Mouse (Mus musculus) MEL (cell line): ENCODE data around the gene Cep162. TPM values are rescaled to one million over a fixed set of nuclear protein-coding genes. Genes with fewer than 3 reads are reported as not detected.

Experiments used
- DNase-seq: peaks from one replicate; pipeline ENCODE4 v3.0.0; 2011; ENCODE audit warnings: low read depth, low spot score
- H3K27ac ChIP-seq: 2 replicates; pipeline ENCODE4 v1.5.1; 2012; ENCODE audit warnings: low read depth, mild to moderate bottlenecking, control low read depth, low read length, moderate library complexity; ENCODE audit not compliant: control insufficient read depth
- H3K27me3 ChIP-seq, 2 experiments: fragments of 150-350 bp in 1 of 2; sonication (generic) in 1 of 2; 2 replicates each; pipeline ENCODE4 v1.6.1; 2012; ENCODE audit warnings: low read length in 2 of 2, mild to moderate bottlenecking in 2 of 2, improper control_type of control experiment in 1 of 2, moderate library complexity in 1 of 2; ENCODE audit not compliant: insufficient read depth in 2 of 2, control insufficient read depth in 1 of 2
- H3K36me3 ChIP-seq, 2 experiments: 2 replicates each; pipeline ENCODE4 v1.6.1; 2012 to 2014; ENCODE audit warnings: low read length in 2 of 2, improper control_type of control experiment in 1 of 2, inconsistent platforms in 1 of 2, mild to moderate bottlenecking in 1 of 2; ENCODE audit not compliant: insufficient read depth in 2 of 2, control insufficient read depth in 1 of 2
- H3K4me1 ChIP-seq, 2 experiments: fragments of 150-350 bp in 1 of 2; sonication (generic) in 1 of 2; 2 replicates each; pipeline ENCODE4 v1.6.1; 2012; ENCODE audit warnings: low read length in 2 of 2, improper control_type of control experiment in 1 of 2, mild to moderate bottlenecking in 1 of 2; ENCODE audit not compliant: insufficient read depth in 2 of 2, control insufficient read depth in 1 of 2
- H3K4me3 ChIP-seq, 2 experiments: fragments of 150-350 bp in 1 of 2; sonication (generic) in 1 of 2; 2 replicates each; pipeline ENCODE4 v1.5.1; 2012; ENCODE audit warnings: low read depth in 2 of 2, low read length in 2 of 2, mild to moderate bottlenecking in 2 of 2, moderate library complexity in 2 of 2, control low read depth in 1 of 2, improper control_type of control experiment in 1 of 2; ENCODE audit not compliant: control insufficient read depth in 1 of 2, insufficient read depth in 1 of 2
- H3K79me2 ChIP-seq: 2 replicates; pipeline ENCODE4 v1.6.1; 2012; ENCODE audit warnings: mild to moderate bottlenecking, low read length, moderate library complexity; ENCODE audit not compliant: control insufficient read depth, poor library complexity, insufficient read depth
- H3K9ac ChIP-seq: 2 replicates; pipeline ENCODE4 v1.6.1; 2012; ENCODE audit warnings: low read depth, mild to moderate bottlenecking, control low read depth, low read length, moderate library complexity; ENCODE audit not compliant: control insufficient read depth, poor library complexity, severe bottlenecking
- H3K9me3 ChIP-seq: fragments of 150-350 bp; sonication (generic); replicated peaks from 2 replicates; pipeline ENCODE4 v1.6.1; 2012; ENCODE audit warnings: mild to moderate bottlenecking, low read length, improper control_type of control experiment, moderate library complexity; ENCODE audit not compliant: insufficient read depth
- BHLHE40 ChIP-seq: IDR thresholded peaks from 2 replicates; pipeline ENCODE4 v1.6.1; 2012; ENCODE audit warnings: low read depth, mild to moderate bottlenecking, inconsistent platforms, low read length, improper control_type of control experiment, borderline replicate concordance
- CHD1 ChIP-seq: IDR thresholded peaks from 2 replicates; pipeline ENCODE4 v1.6.1; 2012; ENCODE audit warnings: low read depth, mild to moderate bottlenecking, inconsistent platforms, low read length, improper control_type of control experiment
- CHD2 ChIP-seq: IDR thresholded peaks from 2 replicates; pipeline ENCODE4 v1.6.1; 2011; ENCODE audit warnings: low read length, improper control_type of control experiment
- E2F4 ChIP-seq: IDR thresholded peaks from 2 replicates; pipeline ENCODE4 v1.6.1; 2011; ENCODE audit warnings: low read depth, low read length, improper control_type of control experiment, borderline replicate concordance
- ELF1 ChIP-seq: IDR thresholded peaks from 2 replicates; pipeline ENCODE4 v1.6.1; 2014; ENCODE audit warnings: low read depth, mild to moderate bottlenecking, inconsistent platforms, low read length, improper control_type of control experiment, moderate library complexity
- ETS1 ChIP-seq: IDR thresholded peaks from 2 replicates; pipeline ENCODE4 v1.6.1; 2012; ENCODE audit warnings: low read depth, mild to moderate bottlenecking, inconsistent platforms, low read length, improper control_type of control experiment, moderate library complexity
- GATA1 ChIP-seq: IDR thresholded peaks from 2 replicates; pipeline ENCODE4 v1.6.1; 2011; ENCODE audit warnings: low read depth, low read length, improper control_type of control experiment
- JUND ChIP-seq: IDR thresholded peaks from 2 replicates; pipeline ENCODE4 v1.6.1; 2011; ENCODE audit warnings: low read depth, mild to moderate bottlenecking, improper control_type of control experiment, low read length
- MAX ChIP-seq: IDR thresholded peaks from 2 replicates; pipeline ENCODE4 v1.6.1; 2011; ENCODE audit warnings: low read length, improper control_type of control experiment
- MAZ ChIP-seq: IDR thresholded peaks from 2 replicates; pipeline ENCODE4 v1.6.1; 2012; ENCODE audit warnings: low read depth, mild to moderate bottlenecking, inconsistent platforms, low read length, improper control_type of control experiment
- MEF2A ChIP-seq: IDR thresholded peaks from 2 replicates; pipeline ENCODE4 v1.6.1; 2014; ENCODE audit warnings: low read depth, mild to moderate bottlenecking, inconsistent platforms, low read length, improper control_type of control experiment; ENCODE audit not compliant: poor library complexity, insufficient replicate concordance, severe bottlenecking; ENCODE audit errors: extremely low read depth
- MXI1 ChIP-seq: IDR thresholded peaks from 2 replicates; pipeline ENCODE4 v1.6.1; 2011; ENCODE audit warnings: mild to moderate bottlenecking, low read depth, low read length, improper control_type of control experiment
- MYB ChIP-seq: IDR thresholded peaks from 2 replicates; pipeline ENCODE4 v1.6.1; 2011; ENCODE audit warnings: mild to moderate bottlenecking, low read depth, low read length, improper control_type of control experiment
- MYC ChIP-seq: IDR thresholded peaks from 2 replicates; pipeline ENCODE4 v1.6.1; 2011; ENCODE audit warnings: low read depth, mild to moderate bottlenecking, low read length, improper control_type of control experiment, moderate library complexity
- POLR2A ChIP-seq, 2 experiments: IDR thresholded peaks; 2 replicates each; pipeline ENCODE4 v1.6.1; 2011 to 2012; ENCODE audit warnings: low read length in 2 of 2, mild to moderate bottlenecking in 2 of 2, control low read depth in 1 of 2, improper control_type of control experiment in 1 of 2, low read depth in 1 of 2, moderate library complexity in 1 of 2; ENCODE audit not compliant: control insufficient read depth in 1 of 2, insufficient read depth in 1 of 2, poor library complexity in 1 of 2
- POLR2AphosphoS5 ChIP-seq: IDR thresholded peaks from 2 replicates; pipeline ENCODE4 v1.6.1; 2012; ENCODE audit warnings: low read depth, borderline replicate concordance, mild to moderate bottlenecking, inconsistent platforms, low read length, moderate library complexity, mixed read lengths
- RAD21 ChIP-seq: IDR thresholded peaks from 2 replicates; pipeline ENCODE4 v1.6.1; 2011; ENCODE audit warnings: mild to moderate bottlenecking, low read depth, low read length, improper control_type of control experiment
- RCOR1 ChIP-seq: IDR thresholded peaks from 2 replicates; pipeline ENCODE4 v1.6.1; 2012; ENCODE audit warnings: low read depth, mild to moderate bottlenecking, inconsistent platforms, low read length, improper control_type of control experiment
- SIN3A ChIP-seq: IDR thresholded peaks from 2 replicates; pipeline ENCODE4 v1.6.1; 2012; ENCODE audit warnings: low read length, improper control_type of control experiment, inconsistent platforms
- TCF12 ChIP-seq: IDR thresholded peaks from 2 replicates; pipeline ENCODE4 v1.6.1; 2014; ENCODE audit warnings: low read depth, mild to moderate bottlenecking, inconsistent platforms, low read length, improper control_type of control experiment, moderate library complexity
- USF1 ChIP-seq: IDR thresholded peaks from 2 replicates; pipeline ENCODE4 v1.6.1; 2014; ENCODE audit warnings: low read depth, mild to moderate bottlenecking, inconsistent platforms, low read length, improper control_type of control experiment, moderate library complexity
- USF2 ChIP-seq, 2 experiments: IDR thresholded peaks; 2 replicates each; pipeline ENCODE4 v1.6.1; 2011 to 2012; ENCODE audit warnings: improper control_type of control experiment in 2 of 2, low read length in 2 of 2, borderline replicate concordance in 1 of 2, inconsistent platforms in 1 of 2, low read depth in 1 of 2, mild to moderate bottlenecking in 1 of 2; ENCODE audit not compliant: insufficient read depth in 1 of 2
- ZC3H11A ChIP-seq: IDR thresholded peaks from 2 replicates; pipeline ENCODE4 v1.6.1; 2012; ENCODE audit warnings: low read depth, mild to moderate bottlenecking, inconsistent platforms, low read length, improper control_type of control experiment
- ZKSCAN1 ChIP-seq: IDR thresholded peaks from 2 replicates; pipeline ENCODE4 v1.6.1; 2012; ENCODE audit warnings: low read depth, mild to moderate bottlenecking, inconsistent platforms, low read length, improper control_type of control experiment, moderate library complexity
- ZNF384 ChIP-seq: IDR thresholded peaks from 2 replicates; pipeline ENCODE4 v1.6.1; 2012; ENCODE audit warnings: low read depth, mild to moderate bottlenecking, inconsistent platforms, low read length, improper control_type of control experiment
- polyA plus RNA-seq, 2 experiments: library from polyadenylated mRNA; stranded (reverse) in 1 of 2; unstranded in 1 of 2; fragments of >175 nt in 1 of 2; fragments of >200 nt in 1 of 2; gene quantifications; 2 replicates each; pipeline versions ENCODE4 v1.2.1 to v1.2.4; 2012; ENCODE audit warnings: low replicate concordance in 2 of 2, low read depth in 1 of 2; ENCODE audit not compliant: insufficient read length in 2 of 2, insufficient read depth in 1 of 2, missing spikeins in 1 of 2
- total RNA-seq: library from RNA; depleted of rRNA; stranded (reverse); fragments of 300-350 nt; gene quantifications from 2 replicates; pipeline ENCODE4 v1.2.3, GENCODE M21; 2012

Cep162 gene
- total and polyA plus RNA-seq, 3 experiments = 3.7 to 5.4 TPM; not detected in 1

DNA sequence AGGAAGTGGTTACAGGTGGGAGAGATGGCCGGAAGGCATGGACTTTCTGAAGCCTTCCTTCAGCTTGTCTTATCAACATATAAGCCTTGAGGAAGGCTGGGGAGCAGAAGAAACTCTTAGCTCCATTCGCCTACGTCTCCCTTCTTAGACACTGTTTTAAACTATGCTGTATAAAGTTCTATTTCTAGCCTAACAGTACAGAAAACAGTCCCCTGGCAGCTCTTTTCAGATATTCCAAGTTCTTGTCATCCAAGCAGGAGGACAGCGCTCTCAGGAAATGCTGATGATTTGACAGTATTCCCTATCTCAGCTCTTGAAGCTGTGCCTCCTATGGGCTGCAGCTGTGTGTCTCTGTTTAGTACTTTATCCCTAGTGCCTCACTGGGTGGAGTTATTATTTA, 54.4 kb downstream of the Cep162 start:
- TF ChIP-seq MXI1 = no peak
- no peak for TF ChIP-seq E2F4
- no peak for TF ChIP-seq ZC3H11A
- TF ChIP-seq MAX = no peak
- TF ChIP-seq MYC = no peak
- no peak for TF ChIP-seq USF2 (IDR thresholded peaks at IDR 0.05; ENCODE audit: borderline replicate concordance in 1 of 2, insufficient read depth in 1 of 2, low read depth in 1 of 2, low read length in 2 of 2)
- no peak for TF ChIP-seq RAD21
- no peak for TF ChIP-seq SIN3A
- no peak for TF ChIP-seq ELF1
- TF ChIP-seq MEF2A = no peak
- TF ChIP-seq ZKSCAN1 = no peak
- TF ChIP-seq POLR2AphosphoS5 = no peak
- TF ChIP-seq MYB = no peak
- TF ChIP-seq GATA1 = no peak
- TF ChIP-seq CHD2 = no peak
- TF ChIP-seq, all 39 proteins: peak for 0
- no peaks in the 10 kb centered on the region for H3K4me1 ChIP-seq
- DNase-seq = no peak
- H3K4me3 ChIP-seq = no peak overlapping the region
- no peaks in the 10 kb centered on the region for H3K9me3 ChIP-seq
- H3K27me3 ChIP-seq = no peaks in the 10 kb centered on the region
- no peak overlapping the region for H3K27ac ChIP-seq
- H3K9ac ChIP-seq = no peak overlapping the region
- H3K79me2 ChIP-seq = no peaks in the 10 kb centered on the region
- H3K36me3 ChIP-seq = no peaks in the 10 kb centered on the region; a peak in 1 of 4 replicates

DNA sequence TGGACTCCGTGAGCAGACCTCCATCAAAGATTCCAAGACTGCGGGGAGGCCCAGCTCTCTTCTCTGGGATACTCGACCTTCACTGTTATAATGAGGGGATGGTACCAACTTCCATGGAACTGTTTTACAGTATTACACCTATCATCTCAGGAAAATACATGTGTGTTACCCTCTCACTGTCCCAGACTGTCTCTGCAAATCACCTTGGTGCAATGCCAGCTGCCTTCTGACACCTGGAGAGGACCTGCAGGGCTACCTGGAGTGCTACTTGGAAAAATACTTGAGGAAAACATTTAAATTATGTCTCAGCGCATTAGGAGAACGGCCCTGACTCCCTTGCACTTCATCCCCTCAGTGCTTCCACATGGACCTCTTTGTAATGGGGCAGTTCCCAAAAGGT, 54.9 kb downstream of the Cep162 start:
- no peaks in the 10 kb centered on the region for H3K27me3 ChIP-seq
- no peaks in the 10 kb centered on the region for H3K9me3 ChIP-seq
- no peak overlapping the region for H3K4me3 ChIP-seq
- no peak for TF ChIP-seq ETS1
- TF ChIP-seq, all 39 proteins: peak for 0
- Histone ChIP-seq H3K27ac (no peak overlapping the region), H3K4me1 (no peaks in the 10 kb centered on the region), H3K79me2 (no peaks in the 10 kb centered on the region), H3K36me3 (no peaks in the 10 kb centered on the region; a peak in 1 of 4 replicates), H3K9ac (no peak overlapping the region)
- DNase-seq = no peak

DNA sequence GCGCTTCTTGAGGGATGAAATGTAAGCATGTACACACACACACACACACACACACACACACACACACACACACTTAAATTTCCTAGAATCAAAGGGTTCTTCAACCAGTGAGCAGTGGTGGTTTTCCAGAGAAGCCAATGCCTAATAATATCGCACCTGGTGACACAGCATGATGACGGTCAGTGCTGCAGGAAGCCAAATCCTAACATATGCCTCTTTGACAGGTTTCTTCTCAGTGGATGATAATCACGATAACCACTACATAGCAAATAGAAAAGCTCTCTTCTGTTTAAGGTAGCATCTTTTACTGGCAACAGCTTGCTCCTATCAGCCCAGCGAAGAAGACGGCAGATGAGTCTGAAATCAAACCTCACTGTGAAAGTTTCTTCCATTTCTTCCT, 57.3 kb downstream of the Cep162 start:
- Histone ChIP-seq H3K27me3 (no peaks in the 10 kb centered on the region), H3K4me3 (no peak overlapping the region), H3K79me2 (no peaks in the 10 kb centered on the region), H3K36me3 (peaks cover 0 to 2% of the 10 kb centered on the region in 2 experiments; a peak in 1 of 4 replicates), H3K27ac (no peak overlapping the region), H3K9me3 (no peaks in the 10 kb centered on the region), H3K9ac (no peak overlapping the region), H3K4me1 (no peaks in the 10 kb centered on the region)
- no peak for DNase-seq
- TF ChIP-seq ZNF384 (no peak), MXI1 (no peak), MAZ (no peak), BHLHE40 (no peak), ZC3H11A (no peak), POLR2A (IDR thresholded peaks at IDR 0.05; ENCODE audit: control insufficient read depth in 1 of 2, insufficient read depth in 1 of 2, low read depth in 1 of 2, low read length in 2 of 2, poor library complexity in 1 of 2) (no peak), USF1 (no peak), USF2 (IDR thresholded peaks at IDR 0.05; ENCODE audit: borderline replicate concordance in 1 of 2, insufficient read depth in 1 of 2, low read depth in 1 of 2, low read length in 2 of 2) (no peak), RCOR1 (no peak), CHD1 (no peak), TCF12 (no peak), JUND (no peak), CHD2 (no peak)
